Comparison of ENCODE assay signal across 8 mouse cellular contexts in genomic region chr9:34488267-34488666, GRCm38 (mm10). TPM values are rescaled to one million over a fixed set of nuclear protein-coding genes. Genes with fewer than 3 reads are reported as not detected.
DNase-seq lines count a peak whose midpoint lies in the region; ATAC-seq and TF ChIP-seq lines count a peak whose summit lies in the region.

No protein-coding gene starts in this region.

- no peak for TF ChIP-seq CTCF in small intestine, adult 2 months (IDR thresholded peaks at IDR 0.05; ENCODE audit: extremely low read depth, insufficient read length, insufficient replicate concordance, low read depth, low read length)

- peaks cover 17% of the 10 kb centered on the region; the same call in 1 of the 2 replicates for H3K4me1 ChIP-seq in lung, embryonic 15.5 days
- H3K4me1 ChIP-seq in forebrain, embryonic 11.5 days (replicated peaks; ENCODE audit: control insufficient read depth, insufficient read depth, low read length) = peaks cover 8% of the 10 kb centered on the region; the same call in 1 of the 2 replicates
- H3K4me1 ChIP-seq in limb, embryonic 11.5 days (ENCODE audit: control insufficient read depth, insufficient read depth, low read length) = 0 out of 2 replicates have a peak, but pooled peaks cover 4% of the 10 kb centered on the region
- H3K4me1 ChIP-seq in small intestine, adult 2 months (ENCODE audit: control insufficient read depth, insufficient read depth, insufficient read length, low read length) = no peaks in the 10 kb centered on the region

- H3K4me3 ChIP-seq in lung, embryonic 15.5 days = peak overlapping the region; percentile 63
- peak overlapping the region; percentile 62 for H3K4me3 ChIP-seq in forebrain, embryonic 11.5 days (ENCODE audit: low read depth, low read length)
- H3K4me3 ChIP-seq in limb, embryonic 11.5 days (ENCODE audit: low read depth, low read length) = peak overlapping the region; percentile 64
- peak overlapping the region; percentile 45 for H3K4me3 ChIP-seq in small intestine, adult 2 months (ENCODE audit: low read depth, low read length)

- no peak overlapping the region for H3K27ac ChIP-seq in lung, embryonic 15.5 days
- no peak overlapping the region for H3K27ac ChIP-seq in forebrain, embryonic 11.5 days (ENCODE audit: low read depth, low read length)
- H3K27ac ChIP-seq in limb, embryonic 11.5 days (replicated peaks; ENCODE audit: low read depth, low read length) = no peak overlapping the region
- H3K27ac ChIP-seq in small intestine, adult 2 months (ENCODE audit: insufficient read depth, low read depth, low read length) = no peak overlapping the region

- no peaks in the 10 kb centered on the region for H3K9me3 ChIP-seq in lung, embryonic 15.5 days
- no peaks in the 10 kb centered on the region for H3K9me3 ChIP-seq in forebrain, embryonic 11.5 days (ENCODE audit: control insufficient read depth, low read length)
- no peaks in the 10 kb centered on the region for H3K9me3 ChIP-seq in limb, embryonic 11.5 days (ENCODE audit: control insufficient read depth, low read length)

- 1% methylated on average over 9 of the region's 9 CpGs for WGBS in lung, embryonic 15.5 days
- 0% methylated on average over 9 of the region's 9 CpGs for WGBS in forebrain, embryonic 11.5 days
- WGBS in limb, embryonic 11.5 days = 1% methylated on average over 9 of the region's 9 CpGs
- WGBS in small intestine, adult 2 months = 2% methylated on average over 9 of the region's 9 CpGs

- ATAC-seq in lung, embryonic 15.5 days (ENCODE audit: borderline replicate concordance, extremely low read depth, low FRiP score, low TSS enrichment) = peak; percentile 17; the same call in 1 of the 2 replicates
- ATAC-seq in forebrain, embryonic 11.5 days (replicated peaks; ENCODE audit: low FRiP score) = no peak
- ATAC-seq in limb, embryonic 11.5 days (ENCODE audit: insufficient number of reproducible peaks, low FRiP score, low TSS enrichment, low read depth) = no peak

- no peak for DNase-seq in lung, postnatal 4 days
- DNase-seq in forebrain, embryonic 11.5 days (ENCODE audit: low spot score) = peak; percentile 55
- no peak for DNase-seq in limb, embryonic 11.5 days (ENCODE audit: low spot score)
- DNase-seq in T-cell, adult 2 months (ENCODE audit: low spot score) = no peak
- no peak for DNase-seq in layer of hippocampus, adult 11-12 months (ENCODE audit: low spot score)
- no peak for DNase-seq in urinary bladder, postnatal 25 days (ENCODE audit: low spot score)

- H3K4me2 ChIP-seq in lung, embryonic 15.5 days = peak overlapping the region; percentile 95
- peak overlapping the region; percentile 90 for H3K4me2 ChIP-seq in forebrain, embryonic 11.5 days (ENCODE audit: low read depth, low read length, severe bottlenecking)
- H3K4me2 ChIP-seq in limb, embryonic 11.5 days (ENCODE audit: low read depth, severe bottlenecking) = peak overlapping the region; percentile 88

- no peak overlapping the region for H3K9ac ChIP-seq in lung, embryonic 15.5 days
- H3K9ac ChIP-seq in forebrain, embryonic 11.5 days (ENCODE audit: low read length) = peak overlapping the region; percentile 64
- H3K9ac ChIP-seq in limb, embryonic 11.5 days (ENCODE audit: low read length) = no peak overlapping the region; the same call in 1 of the 2 replicates

- TF ChIP-seq POLR2A in small intestine, adult 2 months (IDR thresholded peaks at IDR 0.05; ENCODE audit: low read depth, low read length) = no peak

- no peaks in the 10 kb centered on the region for H3K36me3 ChIP-seq in lung, embryonic 15.5 days
- no peaks in the 10 kb centered on the region for H3K36me3 ChIP-seq in forebrain, embryonic 11.5 days (ENCODE audit: control insufficient read depth, insufficient read depth, low read length)
- no peaks in the 10 kb centered on the region for H3K36me3 ChIP-seq in limb, embryonic 11.5 days (ENCODE audit: control insufficient read depth, insufficient read depth, low read length)
- H3K36me3 ChIP-seq in small intestine, adult 2 months (ENCODE audit: control insufficient read depth, insufficient read depth, low read length) = no peaks in the 10 kb centered on the region

- H3K27me3 ChIP-seq in lung, embryonic 15.5 days = peaks cover 97% of the 10 kb centered on the region
- H3K27me3 ChIP-seq in forebrain, embryonic 11.5 days (ENCODE audit: control insufficient read depth, insufficient read depth, low read length) = peaks cover 33% of the 10 kb centered on the region
- peaks cover 39% of the 10 kb centered on the region for H3K27me3 ChIP-seq in limb, embryonic 11.5 days (ENCODE audit: control insufficient read depth, insufficient read depth, low read length)
- H3K27me3 ChIP-seq in small intestine, adult 2 months (ENCODE audit: control insufficient read depth, insufficient read depth, low read length) = peaks cover 38% of the 10 kb centered on the region

RNA-seq across cellular contexts. Expression of gene Kirrel3, which starts 2.6 kb away (rescaled TPM):
- 1.2 and 1.8 TPM in 2 replicates for polyA plus RNA-seq in lung, embryonic 15.5 days (2015; fragmentation: Nextera tagmentation; extraction: Ambion mirVana)
- polyA plus RNA-seq in forebrain, embryonic 11.5 days (2014; fragmentation: Nextera tagmentation; extraction: Ambion mirVana) = 5.3 TPM in 2 replicates
- 2.4 and 2.6 TPM in 2 replicates for polyA plus RNA-seq in limb, embryonic 11.5 days (2014; fragmentation: Nextera tagmentation; extraction: Ambion mirVana)
- 0.22 and 0.23 TPM in 2 replicates for polyA plus RNA-seq in small intestine, adult 2 months (2012; rRNA removed)
